Mouse (Mus musculus) kidney, adult 2 months (tissue): Measurements from ENCODE around the gene Gpatch2. TPM values are rescaled to one million over a fixed set of nuclear protein-coding genes. Genes with fewer than 3 reads are reported as not detected.

Experiments
- DNase-seq: peaks from one replicate; pipeline ENCODE4 v3.0.0; 2021
- H3K27ac ChIP-seq: fragments of 200-500 bp; 2 replicates; pipeline ENCODE4 v1.5.1; 2012; ENCODE audit warnings: low read depth, low read length, control low read depth, inconsistent platforms; ENCODE audit not compliant: insufficient read depth
- H3K27me3 ChIP-seq: fragments of 200-500 bp; replicated peaks from 2 replicates; pipeline ENCODE4 v1.6.1; 2012; ENCODE audit warnings: mild to moderate bottlenecking, moderate library complexity, low read length, inconsistent platforms; ENCODE audit not compliant: control insufficient read depth, insufficient read depth
- H3K36me3 ChIP-seq: fragments of 200-500 bp; 2 replicates; pipeline ENCODE4 v1.6.1; 2012; ENCODE audit warnings: mild to moderate bottlenecking, moderate library complexity, low read length, inconsistent platforms; ENCODE audit not compliant: control insufficient read depth, insufficient read depth
- H3K4me1 ChIP-seq: fragments of 200-500 bp; 2 replicates; pipeline ENCODE4 v1.6.1; 2011; ENCODE audit warnings: low read length; ENCODE audit not compliant: control insufficient read depth, insufficient read depth
- H3K4me3 ChIP-seq: fragments of 200-500 bp; 2 replicates; pipeline ENCODE4 v1.5.1; 2011; ENCODE audit warnings: mild to moderate bottlenecking, low read depth, low read length, control low read depth; ENCODE audit not compliant: insufficient read depth
- CTCF ChIP-seq: fragments of 200-500 bp; conservative IDR thresholded peaks from 2 replicates; pipeline ENCODE4 v1.5.1; 2011; ENCODE audit warnings: low read depth, mild to moderate bottlenecking, control low read depth, low read length, moderate library complexity, mixed read lengths; ENCODE audit not compliant: insufficient read depth, insufficient read length
- POLR2A ChIP-seq: fragments of 200-500 bp; IDR thresholded peaks from one replicate; pipeline ENCODE4 v1.6.1; 2011; ENCODE audit warnings: low read depth, low read length, control low read depth
- WGBS: fragments of 180-500 bp; shearing (Covaris S2); methylation state at CpG from one replicate; pipeline ENCODE4 v1.1.7; 2018; 5-methylcytosine and 5-hydroxymethylcytosine counted together
- polyA plus RNA-seq: library from polyadenylated mRNA; depleted of rRNA; stranded (reverse); fragments of >200 nt; gene quantifications from 2 replicates; pipeline ENCODE4 v1.2.3, GENCODE M21; 2012

Gene Gpatch2
- polyA plus RNA-seq, 1 experiment = 8.0 TPM

DNA sequence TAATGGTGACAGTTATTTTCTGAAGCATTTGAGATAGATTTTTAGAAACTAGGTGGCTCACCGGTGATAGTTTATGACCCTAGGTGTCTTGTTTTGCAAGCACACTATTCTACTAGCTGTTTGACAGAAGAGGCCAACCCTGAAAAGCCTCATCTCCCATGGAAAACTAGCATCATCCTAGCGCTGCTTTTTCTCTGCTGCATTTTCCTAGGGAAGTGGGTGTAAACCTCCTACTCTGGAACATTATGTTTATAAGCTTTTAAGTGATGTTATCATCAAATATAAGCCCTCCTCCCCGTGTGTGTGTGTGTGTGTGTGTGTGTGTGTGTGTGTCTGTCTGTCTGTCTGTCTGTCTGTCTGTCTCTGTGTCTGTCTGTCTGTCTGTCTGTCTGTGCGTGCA lies 64.5 kb downstream of the Gpatch2 start:
- Histone ChIP-seq H3K27ac (no peak overlapping the region), H3K36me3 (no peaks in the 10 kb centered on the region), H3K27me3 (no peaks in the 10 kb centered on the region), H3K4me3 (no peak overlapping the region), H3K4me1 (0 out of 2 replicates have a peak, but pooled peaks cover 2% of the 10 kb centered on the region)
- TF ChIP-seq POLR2A = no peak
- no peak for TF ChIP-seq CTCF
- 80% methylated on average over 4 of the region's 4 CpGs for WGBS
- no peak for DNase-seq

DNA sequence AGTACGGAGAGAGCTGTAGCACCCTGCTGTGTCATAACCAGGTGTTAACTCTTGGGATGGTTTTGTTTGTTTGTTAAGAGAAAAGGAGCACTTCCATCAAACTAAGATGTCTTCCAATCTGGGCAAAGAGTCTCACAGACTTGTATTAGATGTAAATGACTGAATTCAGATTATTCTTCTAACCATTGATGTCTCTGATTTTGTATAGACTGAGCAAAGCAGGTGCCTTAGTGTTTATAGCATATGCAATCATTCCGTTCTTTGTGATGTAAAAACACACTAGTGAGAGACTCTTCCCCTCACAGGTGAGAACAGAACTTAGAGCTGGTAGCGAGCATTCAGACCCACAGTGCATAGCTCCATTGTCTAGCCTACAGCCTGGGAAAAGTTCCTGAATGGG lies 67.0 kb downstream of the Gpatch2 start:
- 90% methylated on average over 3 of the region's 3 CpGs for WGBS
- no peak for DNase-seq
- no peaks in the 10 kb centered on the region for H3K4me1 ChIP-seq
- no peak overlapping the region for H3K27ac ChIP-seq
- H3K27me3 ChIP-seq = no peaks in the 10 kb centered on the region
- no peaks in the 10 kb centered on the region for H3K36me3 ChIP-seq
- TF ChIP-seq CTCF = no peak
- TF ChIP-seq POLR2A = no peak
- no peak overlapping the region for H3K4me3 ChIP-seq

DNA sequence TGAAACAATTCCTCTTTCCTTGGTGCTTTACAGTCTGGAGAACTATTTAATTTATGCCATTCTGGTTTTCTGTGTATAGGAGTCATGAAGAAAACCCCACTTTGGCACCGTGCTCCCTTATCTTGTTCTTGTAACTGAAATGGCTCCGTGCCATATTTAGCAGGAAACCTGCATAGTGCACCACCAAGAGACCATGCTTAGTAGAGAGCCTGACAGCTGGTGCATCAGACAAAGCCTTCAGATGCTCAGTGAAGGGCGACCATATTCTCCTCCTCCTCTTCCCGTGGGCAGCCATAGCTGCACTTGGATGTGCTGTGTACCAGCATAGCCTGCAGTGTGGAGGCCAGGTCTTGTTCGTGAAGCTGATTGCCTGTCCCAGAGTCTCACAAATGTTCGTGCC lies 67.5 kb downstream of the Gpatch2 start:
- no peak for TF ChIP-seq POLR2A
- TF ChIP-seq CTCF = no peak
- no peak overlapping the region for H3K27ac ChIP-seq
- H3K36me3 ChIP-seq = no peaks in the 10 kb centered on the region
- 66% methylated on average over 6 of the region's 6 CpGs for WGBS
- H3K4me3 ChIP-seq = no peak overlapping the region
- H3K4me1 ChIP-seq = no peaks in the 10 kb centered on the region
- H3K27me3 ChIP-seq = no peaks in the 10 kb centered on the region
- DNase-seq = peak; percentile 21

DNA sequence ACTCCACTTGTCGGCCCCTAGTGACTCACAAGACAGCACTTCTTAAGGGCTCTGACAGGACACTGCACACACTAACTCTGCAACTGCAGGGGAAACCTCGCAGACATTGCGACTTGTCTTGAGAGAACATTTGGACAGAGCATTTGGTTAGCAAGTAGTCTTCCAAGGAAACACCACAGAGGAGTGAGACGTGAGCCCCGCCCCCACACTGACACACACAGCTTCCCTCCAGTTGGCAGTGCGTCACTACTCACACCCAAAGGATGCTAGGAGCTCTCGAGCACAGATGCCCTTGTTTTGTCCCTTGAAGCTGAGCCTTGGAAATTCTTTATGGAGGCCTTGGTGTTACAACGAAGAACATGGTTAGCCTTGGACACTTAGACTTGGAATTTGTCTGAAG lies 70.4 kb downstream of the Gpatch2 start:
- no peak for DNase-seq

DNA sequence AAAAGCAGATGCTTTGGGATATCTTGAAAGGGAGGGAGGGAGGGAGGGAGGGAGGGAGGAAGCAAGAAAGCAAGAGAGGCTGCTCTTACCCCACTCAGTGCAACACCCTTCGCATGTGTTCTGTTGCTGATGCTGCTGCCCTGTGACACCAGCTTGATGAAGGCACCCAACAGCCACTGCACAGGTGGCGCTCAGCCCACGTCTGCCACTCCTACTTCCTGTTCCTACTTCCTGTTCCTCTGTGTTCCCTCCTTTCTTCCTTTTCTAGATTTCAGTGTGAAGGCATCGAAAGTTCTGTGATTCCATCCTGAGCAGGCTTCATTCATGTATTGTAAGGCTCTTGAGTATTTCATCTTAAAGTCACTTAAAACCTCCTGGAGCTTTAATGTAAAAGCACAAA lies 71.1 kb downstream of the Gpatch2 start:
- TF ChIP-seq POLR2A (no peak), CTCF (no peak)
- DNase-seq = no peak
- H3K4me1 ChIP-seq = no peaks in the 10 kb centered on the region
- H3K36me3 ChIP-seq = no peaks in the 10 kb centered on the region
- H3K27ac ChIP-seq = no peak overlapping the region
- no peak overlapping the region for H3K4me3 ChIP-seq
- WGBS = 81% methylated on average over 4 of the region's 4 CpGs
- no peaks in the 10 kb centered on the region for H3K27me3 ChIP-seq

More for the DNA sequence above, 70.4 kb downstream of the Gpatch2 start:
- Histone ChIP-seq H3K4me1 (no peaks in the 10 kb centered on the region), H3K27ac (no peak overlapping the region), H3K4me3 (no peak overlapping the region), H3K27me3 (no peaks in the 10 kb centered on the region), H3K36me3 (no peaks in the 10 kb centered on the region)
- TF ChIP-seq POLR2A (no peak), CTCF (no peak)
- WGBS = 70% methylated on average over 8 of the region's 8 CpGs

DNA sequence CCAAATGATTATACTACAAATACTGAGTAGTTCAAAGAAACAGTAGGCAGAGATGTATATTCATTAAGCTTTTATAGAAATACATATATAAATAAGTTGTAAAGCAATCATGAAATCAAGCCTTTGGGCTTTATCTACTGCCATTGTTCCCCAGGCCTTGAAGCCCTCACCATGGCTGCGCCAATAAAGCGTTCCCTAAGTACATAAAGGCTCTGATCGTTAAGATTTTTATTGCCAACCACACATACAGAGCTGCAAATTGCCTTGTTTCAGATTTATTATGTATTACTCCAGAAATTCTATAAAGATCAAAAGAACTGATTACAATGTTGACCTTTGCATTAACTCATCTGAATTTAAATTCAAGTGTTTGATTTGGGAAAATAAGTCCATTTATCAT lies 71.6 kb downstream of the Gpatch2 start:
- no peaks in the 10 kb centered on the region for H3K36me3 ChIP-seq
- no peak overlapping the region for H3K4me3 ChIP-seq
- no peak overlapping the region for H3K27ac ChIP-seq
- TF ChIP-seq CTCF (no peak), POLR2A (no peak)
- no peak for DNase-seq
- WGBS = 89% methylated on average over 3 of the region's 3 CpGs
- H3K4me1 ChIP-seq = no peaks in the 10 kb centered on the region
- H3K27me3 ChIP-seq = no peaks in the 10 kb centered on the region

DNA sequence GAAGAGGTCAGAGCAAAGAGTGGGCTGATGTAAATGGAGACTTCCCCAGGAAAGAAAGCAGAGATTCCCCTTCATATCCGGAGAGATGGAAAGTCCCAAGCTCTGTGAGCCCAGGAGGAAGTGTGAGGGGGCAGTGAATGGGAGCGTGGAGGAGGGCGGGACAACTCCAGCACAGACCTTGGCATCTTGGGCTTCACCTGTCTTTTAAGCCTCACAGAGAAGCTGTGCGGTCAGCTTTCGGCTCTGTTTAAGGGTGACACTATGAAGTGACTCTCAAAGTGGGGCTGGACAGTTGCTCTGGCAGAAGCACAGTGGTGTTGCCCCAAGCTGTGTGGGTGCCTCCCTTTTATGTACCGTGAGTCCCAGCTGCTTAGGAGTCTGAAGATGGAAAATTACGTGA lies 74.9 kb downstream of the Gpatch2 start:
- Histone ChIP-seq H3K36me3 (no peaks in the 10 kb centered on the region), H3K4me1 (peaks cover 3% of the 10 kb centered on the region; the same call in 1 of the 2 replicates), H3K27me3 (no peaks in the 10 kb centered on the region), H3K27ac (no peak overlapping the region), H3K4me3 (no peak overlapping the region)
- no peak for DNase-seq
- TF ChIP-seq POLR2A (no peak), CTCF (no peak)
- WGBS = 80% methylated on average over 7 of the region's 7 CpGs
